Mouse (Mus musculus): ENCODE data around the gene Macrod1. TPM values are rescaled to one million over a fixed set of nuclear protein-coding genes. Genes with fewer than 3 reads are reported as not detected.

Gene Macrod1
- polyA plus RNA-seq, 1 experiment from 2014 or later = 14.0 TPM

DNA sequence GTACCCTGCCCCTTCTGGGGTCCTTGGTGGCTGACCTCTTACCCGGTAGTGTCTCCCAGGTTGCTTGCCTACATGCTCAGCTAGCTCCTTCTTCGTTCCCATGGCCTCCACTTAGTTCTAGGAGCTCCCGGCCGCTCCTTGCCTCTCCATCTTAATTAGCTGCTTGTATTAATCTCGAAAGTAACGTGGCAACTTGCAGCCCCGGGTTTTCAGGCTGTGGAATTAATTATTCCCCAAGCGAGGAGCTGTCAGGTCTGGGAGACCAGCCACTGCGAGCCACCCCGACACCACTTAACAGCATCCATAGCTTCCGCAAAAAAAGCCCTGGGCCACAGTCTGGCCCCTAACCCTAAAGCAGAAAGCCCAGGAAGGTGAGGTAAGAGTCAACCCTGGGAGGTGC is 126.8 kb downstream of the Macrod1 start:
- H3K27ac ChIP-seq (ENCODE audit: low read length) = no peak overlapping the region
- no peak overlapping the region for H3K4me3 ChIP-seq (replicated peaks; ENCODE audit: low read length)
- H3K36me3 ChIP-seq (ENCODE audit: control insufficient read depth, insufficient read depth, low read length) = no peaks in the 10 kb centered on the region
- 71% methylated on average over 11 of the region's 11 CpGs for WGBS
- no peaks in the 10 kb centered on the region for H3K27me3 ChIP-seq (ENCODE audit: control insufficient read depth, insufficient read depth, low read length)
- H3K4me1 ChIP-seq (ENCODE audit: control insufficient read depth, insufficient read depth, low read length) = peaks cover 36% of the 10 kb centered on the region
- no peak overlapping the region for H3K4me2 ChIP-seq (ENCODE audit: low read depth, low read length)
- H3K9me3 ChIP-seq (replicated peaks; ENCODE audit: control insufficient read depth, low read length) = no peaks in the 10 kb centered on the region
- ATAC-seq (ENCODE audit: insufficient read depth, low FRiP score) = no peak
- H3K9ac ChIP-seq (ENCODE audit: low read length) = no peak overlapping the region

DNA sequence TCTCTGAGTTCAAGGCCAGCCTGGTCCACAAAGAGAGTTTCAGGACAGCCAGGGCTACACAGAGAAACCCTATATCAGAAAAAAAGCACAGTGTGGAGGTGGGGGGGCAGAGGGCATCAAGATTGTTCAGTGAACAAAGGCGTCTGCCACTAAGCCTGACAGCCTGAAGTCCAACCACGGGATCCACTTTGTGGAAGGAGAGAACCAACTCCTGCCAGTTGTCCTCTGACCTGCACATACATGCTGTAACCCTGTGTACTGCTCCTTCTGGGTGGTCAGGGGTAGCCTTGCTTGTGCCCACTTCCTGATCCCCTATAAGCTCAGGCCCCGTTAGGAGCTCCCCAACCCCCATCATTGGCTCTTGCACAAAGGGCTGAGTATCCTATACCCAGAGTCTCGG is 128.4 kb downstream of the Macrod1 start:
- Histone ChIP-seq H3K9ac (ENCODE audit: low read length) (no peak overlapping the region), H3K27me3 (ENCODE audit: control insufficient read depth, insufficient read depth, low read length) (no peaks in the 10 kb centered on the region), H3K27ac (ENCODE audit: low read length) (no peak overlapping the region), H3K4me3 (replicated peaks; ENCODE audit: low read length) (no peak overlapping the region), H3K4me1 (ENCODE audit: control insufficient read depth, insufficient read depth, low read length) (peaks cover 36% of the 10 kb centered on the region), H3K36me3 (ENCODE audit: control insufficient read depth, insufficient read depth, low read length) (no peaks in the 10 kb centered on the region), H3K9me3 (replicated peaks; ENCODE audit: control insufficient read depth, low read length) (no peaks in the 10 kb centered on the region), H3K4me2 (ENCODE audit: low read depth, low read length) (no peak overlapping the region)
- WGBS = 55% methylated on average over 4 of the region's 4 CpGs
- ATAC-seq (ENCODE audit: insufficient read depth, low FRiP score) = no peak

DNA sequence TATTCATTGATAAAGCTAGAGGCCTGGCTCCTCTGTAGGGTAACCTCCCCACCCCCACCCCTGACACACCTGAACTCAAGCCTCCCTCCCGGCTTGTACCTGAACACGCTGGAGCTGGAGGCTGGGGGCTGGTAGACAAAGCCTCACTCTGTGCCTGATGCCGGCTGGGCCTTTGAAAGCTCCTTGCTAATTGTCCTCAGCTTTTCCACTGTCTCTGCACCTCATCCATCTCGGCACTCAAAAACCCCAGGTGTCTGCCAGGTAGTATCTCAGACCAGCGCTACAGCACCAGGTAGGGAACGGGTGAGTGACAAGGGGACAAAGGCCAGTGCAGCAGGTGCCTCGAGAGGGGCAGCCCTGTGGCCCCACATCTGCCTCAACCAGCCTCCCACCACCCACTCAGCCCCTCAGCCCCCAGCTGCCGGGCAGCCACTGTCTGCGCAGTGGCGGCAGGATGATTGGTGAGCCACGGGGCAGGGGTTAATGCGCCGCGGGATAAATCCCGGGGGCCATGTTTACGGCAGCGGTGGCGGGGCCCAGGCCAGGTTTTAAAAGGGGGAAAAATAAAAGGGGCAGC is 129.2 kb downstream of the Macrod1 start:
- ATAC-seq (ENCODE audit: insufficient read depth, low FRiP score) = no peak
- H3K36me3 ChIP-seq (ENCODE audit: control insufficient read depth, insufficient read depth, low read length) = no peaks in the 10 kb centered on the region
- H3K4me3 ChIP-seq (replicated peaks; ENCODE audit: low read length) = no peak overlapping the region
- no peak overlapping the region for H3K4me2 ChIP-seq (ENCODE audit: low read depth, low read length)
- peaks cover 36% of the 10 kb centered on the region for H3K4me1 ChIP-seq (ENCODE audit: control insufficient read depth, insufficient read depth, low read length)
- H3K9ac ChIP-seq (ENCODE audit: low read length) = no peak overlapping the region
- no peaks in the 10 kb centered on the region for H3K9me3 ChIP-seq (replicated peaks; ENCODE audit: control insufficient read depth, low read length)
- no peaks in the 10 kb centered on the region for H3K27me3 ChIP-seq (ENCODE audit: control insufficient read depth, insufficient read depth, low read length)
- 11% methylated on average over 18 of the region's 18 CpGs for WGBS
- no peak overlapping the region for H3K27ac ChIP-seq (ENCODE audit: low read length)

DNA sequence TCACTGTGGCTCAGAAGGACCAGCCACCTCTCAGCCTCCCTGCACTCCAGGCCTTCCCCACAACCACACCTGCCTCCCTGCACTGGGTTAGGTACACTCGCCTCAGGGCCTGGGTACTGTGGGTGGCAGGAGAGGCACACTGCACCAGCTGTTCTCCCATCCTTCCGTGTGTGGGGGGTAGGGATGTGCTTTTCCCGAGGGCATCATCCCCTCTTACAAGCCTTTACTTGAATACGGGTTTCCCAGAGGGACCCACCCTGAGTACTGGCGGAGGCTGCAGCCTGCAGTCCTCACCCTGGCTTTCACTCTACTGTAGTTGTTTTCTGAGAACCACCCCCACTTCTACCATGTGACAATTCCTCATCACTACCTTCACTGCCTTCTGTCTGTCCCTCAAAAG is 130.5 kb downstream of the Macrod1 start:
- peak overlapping the region; percentile 26; the same call in 1 of the 2 replicates for H3K9ac ChIP-seq (ENCODE audit: low read length)
- ATAC-seq (ENCODE audit: insufficient read depth, low FRiP score) = no peak
- H3K9me3 ChIP-seq (replicated peaks; ENCODE audit: control insufficient read depth, low read length) = no peaks in the 10 kb centered on the region
- no peak overlapping the region; the same call in 1 of the 2 replicates for H3K27ac ChIP-seq (ENCODE audit: low read length)
- no peaks in the 10 kb centered on the region for H3K27me3 ChIP-seq (ENCODE audit: control insufficient read depth, insufficient read depth, low read length)
- 66% methylated on average over 5 of the region's 5 CpGs for WGBS
- no peaks in the 10 kb centered on the region for H3K36me3 ChIP-seq (ENCODE audit: control insufficient read depth, insufficient read depth, low read length)
- no peak overlapping the region for H3K4me3 ChIP-seq (replicated peaks; ENCODE audit: low read length)
- peaks cover 37% of the 10 kb centered on the region for H3K4me1 ChIP-seq (ENCODE audit: control insufficient read depth, insufficient read depth, low read length)
- no peak overlapping the region for H3K4me2 ChIP-seq (ENCODE audit: low read depth, low read length)

DNA sequence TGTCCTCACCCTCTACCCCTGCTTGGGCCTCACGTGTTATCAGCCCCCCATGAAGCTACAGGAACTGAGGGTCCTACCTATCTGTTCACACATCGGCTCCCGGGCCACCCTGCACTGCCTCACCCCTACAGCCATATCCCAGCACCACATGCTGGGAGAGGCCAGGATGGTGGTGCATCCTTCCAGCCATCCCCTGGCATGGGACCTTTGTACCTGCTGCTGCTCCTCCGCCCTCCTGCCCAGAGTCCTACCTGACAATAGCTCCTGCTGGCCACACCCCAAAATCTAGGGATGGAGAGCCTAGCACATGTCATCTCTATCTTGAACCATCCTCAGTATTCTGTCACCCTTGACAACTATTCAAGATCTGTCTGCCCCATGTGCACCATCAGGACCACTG is 132.4 kb downstream of the Macrod1 start:
- no peak overlapping the region for H3K4me3 ChIP-seq (replicated peaks; ENCODE audit: low read length)
- no peak overlapping the region for H3K9ac ChIP-seq (ENCODE audit: low read length)
- no peaks in the 10 kb centered on the region for H3K27me3 ChIP-seq (ENCODE audit: control insufficient read depth, insufficient read depth, low read length)
- no peak overlapping the region for H3K27ac ChIP-seq (ENCODE audit: low read length)
- peaks cover 32% of the 10 kb centered on the region for H3K4me1 ChIP-seq (ENCODE audit: control insufficient read depth, insufficient read depth, low read length)
- H3K4me2 ChIP-seq (ENCODE audit: low read depth, low read length) = no peak overlapping the region
- no peaks in the 10 kb centered on the region for H3K36me3 ChIP-seq (ENCODE audit: control insufficient read depth, insufficient read depth, low read length)
- no peaks in the 10 kb centered on the region for H3K9me3 ChIP-seq (replicated peaks; ENCODE audit: control insufficient read depth, low read length)
- 80% methylated on average over 4 of the region's 4 CpGs for WGBS
- no peak for ATAC-seq (ENCODE audit: insufficient read depth, low FRiP score)

DNA sequence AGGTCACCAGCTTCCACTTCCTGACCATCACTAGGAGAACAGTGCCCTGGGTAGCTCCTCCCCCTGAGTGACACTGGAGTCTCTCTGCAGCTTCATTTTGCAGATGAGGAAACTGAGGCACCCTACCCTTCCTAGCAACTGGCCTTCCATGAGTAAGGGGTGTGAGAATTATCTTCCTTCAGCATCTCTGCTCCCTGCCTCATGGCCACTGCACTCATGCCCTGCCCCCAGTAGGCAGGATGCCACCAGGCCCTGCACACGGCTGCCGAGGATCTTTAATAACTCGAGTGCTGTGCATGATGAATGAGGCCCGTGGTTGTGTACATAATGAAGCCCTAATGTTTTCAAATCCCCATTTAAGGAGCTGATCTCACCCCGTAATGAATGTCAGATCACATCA is 134.4 kb downstream of the Macrod1 start:
- Histone ChIP-seq H3K27me3 (ENCODE audit: control insufficient read depth, insufficient read depth, low read length) (no peaks in the 10 kb centered on the region), H3K4me1 (ENCODE audit: control insufficient read depth, insufficient read depth, low read length) (peaks cover 22% of the 10 kb centered on the region), H3K4me2 (ENCODE audit: low read depth, low read length) (no peak overlapping the region), H3K9ac (ENCODE audit: low read length) (no peak overlapping the region), H3K9me3 (replicated peaks; ENCODE audit: control insufficient read depth, low read length) (no peaks in the 10 kb centered on the region), H3K4me3 (replicated peaks; ENCODE audit: low read length) (no peak overlapping the region), H3K36me3 (ENCODE audit: control insufficient read depth, insufficient read depth, low read length) (no peaks in the 10 kb centered on the region), H3K27ac (ENCODE audit: low read length) (no peak overlapping the region)
- 31% methylated on average over 5 of the region's 5 CpGs for WGBS
- ATAC-seq (ENCODE audit: insufficient read depth, low FRiP score) = no peak

DNA sequence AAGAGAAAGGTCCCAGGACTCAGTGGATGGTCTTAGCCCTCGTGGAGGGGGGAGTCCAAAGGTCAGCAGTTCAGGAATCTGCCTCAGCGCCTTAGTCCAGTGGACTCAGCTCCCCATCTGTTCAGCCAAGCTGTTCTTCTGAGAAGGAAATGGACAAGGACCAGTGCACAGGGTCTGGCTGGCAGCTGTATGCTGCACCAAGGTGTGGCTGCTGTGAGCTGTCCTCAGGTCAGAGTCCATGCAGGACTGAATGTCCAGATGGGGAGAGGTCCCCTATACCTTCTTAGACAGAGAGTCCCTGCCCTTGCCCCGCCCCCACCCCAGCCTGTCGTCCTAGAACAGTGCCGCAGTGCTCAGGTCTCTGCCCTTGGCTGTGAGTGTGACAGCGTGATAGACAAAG is 135.0 kb downstream of the Macrod1 start:
- Histone ChIP-seq H3K36me3 (ENCODE audit: control insufficient read depth, insufficient read depth, low read length) (no peaks in the 10 kb centered on the region), H3K4me2 (ENCODE audit: low read depth, low read length) (no peak overlapping the region), H3K27me3 (ENCODE audit: control insufficient read depth, insufficient read depth, low read length) (no peaks in the 10 kb centered on the region), H3K9me3 (replicated peaks; ENCODE audit: control insufficient read depth, low read length) (no peaks in the 10 kb centered on the region), H3K27ac (ENCODE audit: low read length) (no peak overlapping the region), H3K4me1 (ENCODE audit: control insufficient read depth, insufficient read depth, low read length) (peaks cover 16% of the 10 kb centered on the region; the same call in 1 of the 2 replicates), H3K4me3 (replicated peaks; ENCODE audit: low read length) (no peak overlapping the region), H3K9ac (ENCODE audit: low read length) (no peak overlapping the region)
- 32% methylated on average over 6 of the region's 6 CpGs for WGBS
- ATAC-seq (ENCODE audit: insufficient read depth, low FRiP score) = peak; percentile 18; the same call in 1 of the 2 replicates

DNA sequence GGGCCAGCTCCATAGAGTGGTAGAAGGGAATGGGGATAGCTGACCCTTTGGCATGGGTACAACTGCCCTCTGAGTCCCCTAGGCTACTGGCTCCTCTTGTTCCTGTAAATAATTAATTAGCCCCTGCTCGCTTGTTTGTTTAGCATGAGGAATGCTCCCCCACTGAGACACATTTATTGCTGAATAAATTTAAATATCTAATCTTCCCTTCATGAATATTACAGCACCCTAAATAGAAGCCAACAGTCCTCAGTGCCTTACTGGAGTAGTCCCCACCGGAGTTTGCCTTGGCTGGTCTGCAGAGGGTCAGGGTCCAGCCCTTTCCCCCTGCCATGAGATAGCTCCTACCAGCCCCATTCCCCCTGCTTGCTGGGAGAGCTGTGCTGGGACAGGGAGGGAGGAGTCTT is 136.0 kb downstream of the Macrod1 start:
- H3K4me1 ChIP-seq (ENCODE audit: control insufficient read depth, insufficient read depth, low read length) = peaks cover 16% of the 10 kb centered on the region; the same call in 1 of the 2 replicates
- no peaks in the 10 kb centered on the region for H3K27me3 ChIP-seq (ENCODE audit: control insufficient read depth, insufficient read depth, low read length)
- no peak overlapping the region for H3K4me3 ChIP-seq (replicated peaks; ENCODE audit: low read length)
- no peak overlapping the region for H3K4me2 ChIP-seq (ENCODE audit: low read depth, low read length)
- H3K9me3 ChIP-seq (replicated peaks; ENCODE audit: control insufficient read depth, low read length) = no peaks in the 10 kb centered on the region
- H3K36me3 ChIP-seq (ENCODE audit: control insufficient read depth, insufficient read depth, low read length) = no peaks in the 10 kb centered on the region
- no peak overlapping the region for H3K27ac ChIP-seq (ENCODE audit: low read length)
- H3K9ac ChIP-seq (ENCODE audit: low read length) = no peak overlapping the region
- WGBS = 69% methylated on average over 2 of the region's 2 CpGs
- no peak for ATAC-seq (ENCODE audit: insufficient read depth, low FRiP score)

DNA sequence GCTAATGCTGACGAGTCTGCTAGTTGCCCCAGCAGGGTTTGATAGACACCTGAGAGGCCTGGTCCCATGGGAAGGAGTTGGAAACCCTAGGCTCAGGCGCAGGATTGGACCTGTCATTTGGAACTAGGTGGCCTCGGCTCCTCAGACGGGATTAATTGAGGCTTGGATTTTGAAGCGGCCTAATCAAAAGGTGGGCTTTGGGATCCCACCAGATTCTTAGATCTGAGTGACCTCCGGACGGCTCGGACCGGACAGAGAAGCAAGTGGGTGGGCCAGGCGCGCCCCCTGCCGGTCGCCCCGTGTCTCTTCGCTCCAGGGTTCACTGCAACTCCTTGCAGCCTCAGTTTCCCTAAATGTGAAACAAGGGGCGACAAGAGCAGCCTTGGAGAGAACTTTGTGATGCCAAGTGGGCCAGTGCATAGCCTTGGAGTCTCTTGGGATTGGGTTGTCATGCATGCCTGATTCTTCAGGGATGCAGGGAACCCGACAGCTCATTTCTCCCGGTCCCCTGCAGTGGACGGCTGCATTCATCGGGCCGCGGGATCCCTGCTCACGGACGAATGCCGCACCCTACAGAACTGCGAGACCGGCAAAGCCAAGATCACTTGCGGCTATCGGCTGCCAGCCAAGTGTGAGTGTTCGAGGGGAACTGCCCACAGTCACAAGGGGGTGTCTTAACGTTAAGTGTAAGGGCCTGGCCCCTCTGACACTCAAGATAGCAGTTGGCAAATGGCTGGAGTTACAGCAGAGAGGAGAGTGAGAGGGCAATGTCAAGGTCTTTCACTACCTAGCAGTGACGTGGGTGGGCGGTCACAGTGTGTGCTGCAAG is 139.5 kb downstream of the Macrod1 start:
- WGBS = 19% methylated on average over 33 of the region's 33 CpGs
- Histone ChIP-seq H3K27me3 (ENCODE audit: control insufficient read depth, insufficient read depth, low read length) (no peaks in the 10 kb centered on the region), H3K27ac (ENCODE audit: low read length) (no peak overlapping the region), H3K9me3 (replicated peaks; ENCODE audit: control insufficient read depth, low read length) (no peaks in the 10 kb centered on the region), H3K4me3 (replicated peaks; ENCODE audit: low read length) (no peak overlapping the region), H3K4me1 (ENCODE audit: control insufficient read depth, insufficient read depth, low read length) (peaks cover 14% of the 10 kb centered on the region; the same call in 1 of the 2 replicates), H3K4me2 (ENCODE audit: low read depth, low read length) (no peak overlapping the region), H3K36me3 (ENCODE audit: control insufficient read depth, insufficient read depth, low read length) (peaks cover 13% of the 10 kb centered on the region; the same call in 1 of the 2 replicates), H3K9ac (ENCODE audit: low read length) (no peak overlapping the region)
- peak; percentile 16; the same call in 1 of the 2 replicates for ATAC-seq (ENCODE audit: insufficient read depth, low FRiP score)
